Mouse (Mus musculus) kidney, adult 11 months (tissue): ENCODE data around the gene Klhdc1.
A peak's percentile ranks its signal among the peaks of the same experiment; 100 is the strongest.

Experiments
- DNase-seq: peaks from one replicate; pipeline ENCODE4 v3.0.0; 2022

The Klhdc1 gene

GRCm38 (mm10) chr12:69240876-69241275, at the start of gene Klhdc1:
Gene Klhdc1, plus strand, starts transcription at chr12:69241176.
- DNase-seq = no peak

- no peak for DNase-seq
Measured at GRCm38 (mm10) chr12:69191396-69191795, 49.6 kb upstream of the Klhdc1 start.

- DNase-seq = no peak
Measured at GRCm38 (mm10) chr12:69192637-69193036, 48.3 kb upstream of the Klhdc1 start.

- DNase-seq = peak; percentile 47
Measured at GRCm38 (mm10) chr12:69196444-69197377, 44.3 kb upstream of the Klhdc1 start, which contains the start of gene Gm49383. Gene Gm49383, minus strand, starts transcription at chr12:69197104.

- peak; percentile 33 for DNase-seq
Measured at GRCm38 (mm10) chr12:69197378-69198163, 43.4 kb upstream of the Klhdc1 start.

GRCm38 (mm10) chr12:69198164-69198535, 42.8 kb upstream of the Klhdc1 start, which contains the start of gene Dnaaf2:
Gene Dnaaf2, minus strand, starts transcription at chr12:69198429.
- DNase-seq = peak; percentile 81

GRCm38 (mm10) chr12:69198985-69199384, 42.0 kb upstream of the Klhdc1 start:
- DNase-seq = no peak

GRCm38 (mm10) chr12:69204052-69204833, 36.7 kb upstream of the Klhdc1 start, which contains the start of gene Gm49384:
Gene Gm49384, minus strand, starts transcription at chr12:69204267.
- no peak for DNase-seq

- DNase-seq = no peak
Measured at GRCm38 (mm10) chr12:69207396-69207795, 33.6 kb upstream of the Klhdc1 start.

GRCm38 (mm10) chr12:69207926-69208325, 33.0 kb upstream of the Klhdc1 start:
- no peak for DNase-seq

- DNase-seq = no peak
Measured at GRCm38 (mm10) chr12:69208520-69208919, 32.5 kb upstream of the Klhdc1 start.

GRCm38 (mm10) chr12:69210056-69210979, 30.7 kb upstream of the Klhdc1 start:
- DNase-seq = no peak

GRCm38 (mm10) chr12:69211057-69211456, 29.9 kb upstream of the Klhdc1 start:
- DNase-seq = no peak

- no peak for DNase-seq
Measured at GRCm38 (mm10) chr12:69213186-69213777, 27.7 kb upstream of the Klhdc1 start.

GRCm38 (mm10) chr12:69214393-69214792, 26.6 kb upstream of the Klhdc1 start:
- no peak for DNase-seq

GRCm38 (mm10) chr12:69215000-69215785, 25.8 kb upstream of the Klhdc1 start:
- DNase-seq = no peak

- DNase-seq = no peak
Measured at GRCm38 (mm10) chr12:69216587-69216986, 24.4 kb upstream of the Klhdc1 start.

- no peak for DNase-seq
Measured at GRCm38 (mm10) chr12:69220613-69221277, 20.2 kb upstream of the Klhdc1 start.

GRCm38 (mm10) chr12:69227776-69228466, 13.1 kb upstream of the Klhdc1 start, which contains the start of gene Pole2:
Gene Pole2, minus strand, starts transcription at chr12:69228195.
- peak; percentile 79 for DNase-seq
